Mouse (Mus musculus): ENCODE measurements around the gene Bloc1s3. TPM values are rescaled to one million over a fixed set of nuclear protein-coding genes. Genes with fewer than 3 reads are reported as not detected.

Gene Bloc1s3
- polyA plus RNA-seq, 1 experiment: 24.9 TPM

DNA sequence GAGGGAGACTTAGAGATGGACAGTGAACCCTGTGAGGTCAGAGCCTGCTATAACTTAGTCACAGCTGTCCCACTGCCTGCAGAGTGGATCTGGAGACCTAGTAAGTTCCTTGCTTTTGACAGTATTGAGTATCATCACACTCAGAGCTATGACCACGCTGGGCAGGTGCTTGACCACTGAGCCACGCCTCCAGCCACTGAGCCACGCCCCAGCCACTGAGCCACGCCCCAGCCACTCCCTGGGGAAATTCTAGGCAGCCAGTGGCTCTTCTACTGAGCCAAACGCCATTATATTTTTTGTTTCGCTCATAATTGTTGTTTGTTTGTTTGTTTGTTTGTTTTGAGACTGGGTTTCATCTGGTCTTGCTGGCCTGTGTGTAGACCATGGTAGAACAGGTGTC is 40.5 kb downstream of the Bloc1s3 start:
- 25% methylated on average over 6 of the region's 6 CpGs for WGBS
- no peak for TF ChIP-seq POLR2A (IDR thresholded peaks at IDR 0.05; ENCODE audit: low read depth, low read length)
- no peak for TF ChIP-seq CTCF (IDR thresholded peaks at IDR 0.05; ENCODE audit: extremely low read depth, insufficient read length, insufficient replicate concordance, low read depth, low read length)
- Histone ChIP-seq H3K4me1 (ENCODE audit: control insufficient read depth, insufficient read depth, insufficient read length, low read length) (no peaks in the 10 kb centered on the region), H3K4me3 (ENCODE audit: low read depth, low read length) (no peak overlapping the region), H3K36me3 (ENCODE audit: control insufficient read depth, insufficient read depth, low read length) (no peaks in the 10 kb centered on the region), H3K27me3 (ENCODE audit: control insufficient read depth, insufficient read depth, low read length) (peaks cover 12% of the 10 kb centered on the region), H3K27ac (ENCODE audit: insufficient read depth, low read depth, low read length) (no peak overlapping the region)

- H3K27ac ChIP-seq (ENCODE audit: insufficient read depth, low read depth, low read length): no peak overlapping the region
- no peaks in the 10 kb centered on the region for H3K36me3 ChIP-seq (ENCODE audit: control insufficient read depth, insufficient read depth, low read length)
- WGBS: 47% methylated on average over 5 of the region's 5 CpGs
- H3K4me3 ChIP-seq (ENCODE audit: low read depth, low read length): no peak overlapping the region
- TF ChIP-seq CTCF (IDR thresholded peaks at IDR 0.05; ENCODE audit: extremely low read depth, insufficient read length, insufficient replicate concordance, low read depth, low read length): no peak
- TF ChIP-seq POLR2A (IDR thresholded peaks at IDR 0.05; ENCODE audit: low read depth, low read length): no peak
- no peaks in the 10 kb centered on the region for H3K4me1 ChIP-seq (ENCODE audit: control insufficient read depth, insufficient read depth, insufficient read length, low read length)
- peaks cover 12% of the 10 kb centered on the region for H3K27me3 ChIP-seq (ENCODE audit: control insufficient read depth, insufficient read depth, low read length)
Observed at GRCm38 (mm10) chr7:19466602-19467145, 41.5 kb downstream of the Bloc1s3 start.

DNA sequence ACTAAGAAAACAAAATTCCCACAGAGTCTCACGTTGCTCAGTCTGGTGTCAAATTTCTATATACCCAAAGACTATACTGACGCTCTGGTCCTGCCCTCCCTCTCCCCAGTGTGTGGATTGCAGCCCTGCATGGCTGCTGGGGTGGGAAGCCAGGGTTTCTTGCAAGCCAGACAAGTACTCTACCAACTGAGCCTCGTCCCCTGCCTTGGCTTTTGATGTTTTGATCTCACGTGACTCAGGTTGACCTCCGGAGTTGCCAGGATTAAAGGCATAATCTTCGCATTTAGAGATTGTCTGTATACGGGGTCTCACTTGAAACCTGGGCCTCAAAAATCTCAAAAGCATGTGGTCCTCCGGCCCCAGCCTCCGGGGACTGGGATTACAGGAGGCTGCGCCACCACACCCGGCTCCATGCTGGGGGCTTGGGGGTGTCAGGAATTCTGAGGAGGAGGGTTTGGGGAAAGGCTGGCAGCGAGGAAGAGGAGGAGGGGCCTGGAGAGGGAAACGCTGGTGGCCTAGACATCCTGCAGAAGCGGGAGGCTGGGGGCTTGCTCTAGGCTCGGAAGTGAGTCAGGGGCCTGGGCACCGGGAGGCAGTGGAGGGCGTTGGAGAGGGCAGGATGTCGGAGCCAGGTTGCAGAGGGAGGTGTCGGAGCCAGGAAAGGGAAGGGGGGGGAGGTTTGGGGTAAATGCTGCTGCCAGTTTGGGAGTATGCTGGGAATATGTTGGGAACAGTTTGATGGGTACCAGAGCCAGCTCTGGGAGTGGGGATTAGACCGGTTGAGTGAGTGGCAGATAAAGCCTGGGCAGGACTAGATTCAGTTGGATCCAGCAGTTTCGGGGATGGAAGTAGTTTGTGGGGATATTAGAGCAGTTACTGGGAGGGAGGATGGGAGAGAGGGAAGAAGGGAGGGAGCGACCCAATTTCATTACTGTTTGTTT is 43.5 kb downstream of the Bloc1s3 start:
- Histone ChIP-seq H3K4me1 (ENCODE audit: control insufficient read depth, insufficient read depth, insufficient read length, low read length) (peaks cover under 1% of the 10 kb centered on the region; the same call in 1 of the 2 replicates), H3K27ac (ENCODE audit: insufficient read depth, low read depth, low read length) (0 out of 2 replicates have a peak overlapping the region, but pooled peaks have one; percentile 21), H3K4me3 (ENCODE audit: low read depth, low read length) (peak overlapping the region; percentile 41), H3K36me3 (ENCODE audit: control insufficient read depth, insufficient read depth, low read length) (no peaks in the 10 kb centered on the region), H3K27me3 (ENCODE audit: control insufficient read depth, insufficient read depth, low read length) (peaks cover 6% of the 10 kb centered on the region)
- TF ChIP-seq POLR2A (IDR thresholded peaks at IDR 0.05; ENCODE audit: low read depth, low read length): no peak
- no peak for TF ChIP-seq CTCF (IDR thresholded peaks at IDR 0.05; ENCODE audit: extremely low read depth, insufficient read length, insufficient replicate concordance, low read depth, low read length)
- WGBS: 32% methylated on average over 22 of the region's 22 CpGs

DNA sequence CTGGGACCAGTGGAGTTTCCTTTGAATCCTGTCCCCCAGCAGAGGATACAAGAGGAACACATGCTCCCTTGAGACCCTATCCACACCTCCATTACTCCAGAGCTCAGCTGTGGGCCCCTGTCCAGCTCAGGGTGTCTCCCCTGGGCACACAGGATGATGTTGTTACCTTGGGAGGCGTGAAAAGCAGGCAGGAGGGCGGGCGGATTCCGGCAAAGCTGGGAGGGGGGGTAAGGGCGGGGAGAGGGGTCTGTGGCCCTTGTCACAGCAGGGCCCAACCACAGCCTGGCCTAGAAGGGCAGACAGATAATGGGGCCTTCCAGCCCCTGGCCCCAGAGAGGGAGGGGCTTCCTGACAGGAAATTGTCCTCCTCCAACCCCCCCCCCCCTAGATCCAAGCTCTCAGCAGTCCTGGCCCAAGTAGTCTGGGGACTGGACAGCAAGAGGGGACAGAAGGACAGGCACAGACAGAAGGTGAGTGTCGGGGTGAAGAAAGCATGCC is 45.2 kb downstream of the Bloc1s3 start, which contains the start of gene Exoc3l2:
Gene Exoc3l2, plus strand, starts transcription at position 448 of the 498 bp plus-strand sequence.
- TF ChIP-seq POLR2A (IDR thresholded peaks at IDR 0.05; ENCODE audit: low read depth, low read length) (no peak), CTCF (IDR thresholded peaks at IDR 0.05; ENCODE audit: extremely low read depth, insufficient read length, insufficient replicate concordance, low read depth, low read length) (no peak)
- Histone ChIP-seq H3K27me3 (ENCODE audit: control insufficient read depth, insufficient read depth, low read length) (no peaks in the 10 kb centered on the region), H3K4me1 (ENCODE audit: control insufficient read depth, insufficient read depth, insufficient read length, low read length) (peaks cover 5% of the 10 kb centered on the region), H3K27ac (ENCODE audit: insufficient read depth, low read depth, low read length) (peak within 1 kb of the TSS; percentile 40), H3K36me3 (ENCODE audit: control insufficient read depth, insufficient read depth, low read length) (no peaks in the 10 kb centered on the region), H3K4me3 (ENCODE audit: low read depth, low read length) (peak within 1 kb of the TSS; percentile 54)
- WGBS: 62% methylated on average over 6 of the region's 6 CpGs

DNA sequence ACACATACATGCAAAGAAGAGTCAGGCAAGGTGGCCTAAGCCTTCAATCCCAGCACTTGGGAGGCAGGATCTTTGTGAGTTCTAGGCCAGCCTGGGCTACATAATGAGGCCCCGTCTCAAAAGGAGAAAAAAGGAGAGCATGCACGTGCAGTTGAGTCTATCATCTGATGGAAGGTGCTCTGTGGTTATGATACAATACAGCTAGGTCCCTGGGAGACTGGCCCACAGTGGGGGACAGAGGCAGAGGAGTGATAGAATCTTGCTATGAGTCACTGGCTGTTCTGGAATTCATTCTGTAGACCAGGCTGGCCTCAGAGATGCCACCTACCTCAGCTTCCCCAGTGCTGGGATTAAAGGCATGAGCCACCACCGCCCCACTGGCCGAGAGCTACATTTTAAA is 45.7 kb downstream of the Bloc1s3 start:
- H3K4me3 ChIP-seq (ENCODE audit: low read depth, low read length): no peak overlapping the region
- no peaks in the 10 kb centered on the region for H3K27me3 ChIP-seq (ENCODE audit: control insufficient read depth, insufficient read depth, low read length)
- H3K36me3 ChIP-seq (ENCODE audit: control insufficient read depth, insufficient read depth, low read length): no peaks in the 10 kb centered on the region
- 74% methylated on average over 4 of the region's 4 CpGs for WGBS
- TF ChIP-seq CTCF (IDR thresholded peaks at IDR 0.05; ENCODE audit: extremely low read depth, insufficient read length, insufficient replicate concordance, low read depth, low read length): no peak
- no peak for TF ChIP-seq POLR2A (IDR thresholded peaks at IDR 0.05; ENCODE audit: low read depth, low read length)
- no peak overlapping the region for H3K27ac ChIP-seq (ENCODE audit: insufficient read depth, low read depth, low read length)
- H3K4me1 ChIP-seq (ENCODE audit: control insufficient read depth, insufficient read depth, insufficient read length, low read length): peaks cover 10% of the 10 kb centered on the region

- Histone ChIP-seq H3K4me1 (ENCODE audit: control insufficient read depth, insufficient read depth, insufficient read length, low read length) (peaks cover 15% of the 10 kb centered on the region), H3K27ac (ENCODE audit: insufficient read depth, low read depth, low read length) (no peak overlapping the region), H3K27me3 (ENCODE audit: control insufficient read depth, insufficient read depth, low read length) (no peaks in the 10 kb centered on the region), H3K36me3 (ENCODE audit: control insufficient read depth, insufficient read depth, low read length) (no peaks in the 10 kb centered on the region), H3K4me3 (ENCODE audit: low read depth, low read length) (no peak overlapping the region)
- WGBS: 15% methylated on average over 6 of the region's 6 CpGs
- peak; percentile 71; the same call in 1 of the 2 replicates for TF ChIP-seq CTCF (IDR thresholded peaks at IDR 0.05; ENCODE audit: extremely low read depth, insufficient read length, insufficient replicate concordance, low read depth, low read length)
- no peak for TF ChIP-seq POLR2A (IDR thresholded peaks at IDR 0.05; ENCODE audit: low read depth, low read length)
Observed at GRCm38 (mm10) chr7:19461488-19461887, 46.7 kb downstream of the Bloc1s3 start.

GRCm38 (mm10) chr7:19460500-19460899 is 47.7 kb downstream of the Bloc1s3 start:
- peaks cover 15% of the 10 kb centered on the region for H3K4me1 ChIP-seq (ENCODE audit: control insufficient read depth, insufficient read depth, insufficient read length, low read length)
- TF ChIP-seq CTCF (IDR thresholded peaks at IDR 0.05; ENCODE audit: extremely low read depth, insufficient read length, insufficient replicate concordance, low read depth, low read length): no peak
- TF ChIP-seq POLR2A (IDR thresholded peaks at IDR 0.05; ENCODE audit: low read depth, low read length): no peak
- 27% methylated on average over 1 of the region's 1 CpGs for WGBS
- no peak overlapping the region for H3K4me3 ChIP-seq (ENCODE audit: low read depth, low read length)
- H3K27me3 ChIP-seq (ENCODE audit: control insufficient read depth, insufficient read depth, low read length): no peaks in the 10 kb centered on the region
- no peak overlapping the region for H3K27ac ChIP-seq (ENCODE audit: insufficient read depth, low read depth, low read length)
- H3K36me3 ChIP-seq (ENCODE audit: control insufficient read depth, insufficient read depth, low read length): no peaks in the 10 kb centered on the region

Measured in small intestine, adult 2 months (tissue).